Mouse (Mus musculus): ENCODE results near the gene Bcl2l11. TPM values are rescaled to one million over a fixed set of nuclear protein-coding genes. Genes with fewer than 3 reads are reported as not detected.
"Not testable (repeated sequence)": the region's sequence is repeated elsewhere in the genome, so short reads cannot be mapped to it uniquely, and the experiment has no call there.

The Bcl2l11 gene
- polyA plus RNA-seq, 1 experiment: 75.5 TPM

DNA sequence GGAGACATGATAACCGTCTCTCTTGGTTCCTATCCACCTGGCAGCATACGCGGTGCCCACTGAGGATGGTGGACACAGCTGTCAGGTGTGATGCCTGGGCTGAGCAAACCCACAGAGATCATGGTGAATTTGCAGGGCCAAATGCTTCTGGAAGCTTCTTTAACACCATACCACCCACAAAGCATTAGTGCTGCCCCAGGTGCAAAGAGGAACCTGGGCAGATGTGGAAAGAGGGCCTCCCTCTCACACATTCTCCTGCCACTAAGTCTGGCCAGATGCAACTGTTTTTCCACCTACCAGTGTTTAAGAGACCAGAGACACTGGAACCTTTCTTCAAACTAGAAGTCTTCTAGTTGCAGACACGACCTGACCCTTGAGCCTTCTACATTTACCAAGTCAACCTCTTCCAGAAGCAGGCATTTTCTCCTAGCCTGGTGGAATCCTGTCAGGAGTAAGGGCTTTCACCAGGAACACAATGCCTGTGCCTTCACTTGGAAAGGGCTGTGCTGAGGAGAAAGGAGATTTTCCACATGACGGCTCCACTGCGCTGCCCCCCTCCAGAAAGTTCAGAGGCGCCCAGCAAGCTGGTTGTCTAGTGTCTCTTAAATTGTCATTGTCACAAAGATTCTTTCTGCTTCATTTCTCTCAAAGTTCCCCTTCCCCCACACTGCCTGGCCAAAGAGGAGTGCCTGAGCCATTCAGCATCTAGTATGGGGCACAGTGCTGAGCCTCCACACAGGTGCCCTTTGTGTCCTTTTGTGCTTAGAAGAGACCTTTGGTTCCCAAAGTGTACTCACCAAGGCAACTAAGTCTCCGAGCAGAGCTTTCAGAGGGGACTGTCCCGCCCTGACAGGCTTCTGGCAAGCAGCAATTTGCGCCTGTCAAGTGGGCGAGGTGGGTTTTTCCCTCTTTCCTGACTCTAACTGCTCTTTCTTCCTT is 34.1 kb upstream of the Bcl2l11 start:
- H3K27ac ChIP-seq (ENCODE audit: insufficient read depth, low read length): no peak overlapping the region
- H3K4me1 ChIP-seq (ENCODE audit: control insufficient read depth, insufficient read depth, low read length): no peaks in the 10 kb centered on the region
- TF ChIP-seq CTCF (IDR thresholded peaks at IDR 0.05; ENCODE audit: low read depth, low read length): no peak
- no peak for TF ChIP-seq EP300 (IDR thresholded peaks at IDR 0.05; ENCODE audit: insufficient read depth, low read depth, low read length)
- no peak for TF ChIP-seq POLR2A (IDR thresholded peaks at IDR 0.05; ENCODE audit: insufficient read depth, low read length)

GRCm38 (mm10) chr2:128092451-128092850 is 33.4 kb upstream of the Bcl2l11 start:
- H3K9ac ChIP-seq (ENCODE audit: low read depth, poor library complexity, severe bottlenecking): no peak overlapping the region
- no peaks in the 10 kb centered on the region for H3K4me1 ChIP-seq (ENCODE audit: control insufficient read depth, insufficient read depth, low read length)
- no peaks in the 10 kb centered on the region for H3K27me3 ChIP-seq (ENCODE audit: control insufficient read depth, insufficient read depth, low read length, poor library complexity, severe bottlenecking)
- no peaks in the 10 kb centered on the region for H3K36me3 ChIP-seq (ENCODE audit: control insufficient read depth, insufficient read depth, low read length, poor library complexity, severe bottlenecking)
- H3K9me3 ChIP-seq (replicated peaks; ENCODE audit: control insufficient read depth, insufficient read depth, low read length, poor library complexity, severe bottlenecking): no peaks in the 10 kb centered on the region
- no peak for TF ChIP-seq CTCF (IDR thresholded peaks at IDR 0.05; ENCODE audit: low read depth, low read length)
- TF ChIP-seq POLR2A (IDR thresholded peaks at IDR 0.05; ENCODE audit: insufficient read depth, low read length): no peak
- TF ChIP-seq EP300 (IDR thresholded peaks at IDR 0.05; ENCODE audit: insufficient read depth, low read depth, low read length): no peak
- H3K4me3 ChIP-seq (ENCODE audit: low read depth, low read length): no peak overlapping the region
- no peak overlapping the region for H3K27ac ChIP-seq (ENCODE audit: insufficient read depth, low read length)

More for the DNA sequence above, 34.1 kb upstream of the Bcl2l11 start:
- Histone ChIP-seq H3K36me3 (ENCODE audit: control insufficient read depth, insufficient read depth, low read length, poor library complexity, severe bottlenecking) (no peaks in the 10 kb centered on the region), H3K4me3 (ENCODE audit: low read depth, low read length) (no peak overlapping the region), H3K9ac (ENCODE audit: low read depth, poor library complexity, severe bottlenecking) (no peak overlapping the region), H3K27me3 (ENCODE audit: control insufficient read depth, insufficient read depth, low read length, poor library complexity, severe bottlenecking) (no peaks in the 10 kb centered on the region), H3K9me3 (replicated peaks; ENCODE audit: control insufficient read depth, insufficient read depth, low read length, poor library complexity, severe bottlenecking) (no peaks in the 10 kb centered on the region)

- Histone ChIP-seq H3K27me3 (ENCODE audit: control insufficient read depth, insufficient read depth, low read length, poor library complexity, severe bottlenecking) (no peaks in the 10 kb centered on the region; the same call in 1 of the 2 replicates), H3K36me3 (ENCODE audit: control insufficient read depth, insufficient read depth, low read length, poor library complexity, severe bottlenecking) (no peaks in the 10 kb centered on the region), H3K9me3 (replicated peaks; ENCODE audit: control insufficient read depth, insufficient read depth, low read length, poor library complexity, severe bottlenecking) (no peaks in the 10 kb centered on the region), H3K9ac (ENCODE audit: low read depth, poor library complexity, severe bottlenecking) (no peak overlapping the region), H3K4me3 (ENCODE audit: low read depth, low read length) (no peak overlapping the region), H3K27ac (ENCODE audit: insufficient read depth, low read length) (no peak overlapping the region), H3K4me1 (ENCODE audit: control insufficient read depth, insufficient read depth, low read length) (no peaks in the 10 kb centered on the region)
- TF ChIP-seq CTCF (IDR thresholded peaks at IDR 0.05; ENCODE audit: low read depth, low read length) (no peak), POLR2A (IDR thresholded peaks at IDR 0.05; ENCODE audit: insufficient read depth, low read length) (no peak)
Observed at GRCm38 (mm10) chr2:128094196-128094595, 31.6 kb upstream of the Bcl2l11 start.

- Histone ChIP-seq H3K4me3 (ENCODE audit: low read depth, low read length) (no peak overlapping the region), H3K9ac (ENCODE audit: low read depth, poor library complexity, severe bottlenecking) (no peak overlapping the region), H3K27me3 (ENCODE audit: control insufficient read depth, insufficient read depth, low read length, poor library complexity, severe bottlenecking) (no peaks in the 10 kb centered on the region; the same call in 1 of the 2 replicates), H3K27ac (ENCODE audit: insufficient read depth, low read length) (no peak overlapping the region), H3K9me3 (replicated peaks; ENCODE audit: control insufficient read depth, insufficient read depth, low read length, poor library complexity, severe bottlenecking) (no peaks in the 10 kb centered on the region), H3K4me1 (ENCODE audit: control insufficient read depth, insufficient read depth, low read length) (no peaks in the 10 kb centered on the region), H3K36me3 (ENCODE audit: control insufficient read depth, insufficient read depth, low read length, poor library complexity, severe bottlenecking) (no peaks in the 10 kb centered on the region)
- TF ChIP-seq POLR2A (IDR thresholded peaks at IDR 0.05; ENCODE audit: insufficient read depth, low read length) (no peak), CTCF (IDR thresholded peaks at IDR 0.05; ENCODE audit: low read depth, low read length) (no peak), EP300 (IDR thresholded peaks at IDR 0.05; ENCODE audit: insufficient read depth, low read depth, low read length) (no peak)
Observed at GRCm38 (mm10) chr2:128094602-128095001, 31.2 kb upstream of the Bcl2l11 start.

DNA sequence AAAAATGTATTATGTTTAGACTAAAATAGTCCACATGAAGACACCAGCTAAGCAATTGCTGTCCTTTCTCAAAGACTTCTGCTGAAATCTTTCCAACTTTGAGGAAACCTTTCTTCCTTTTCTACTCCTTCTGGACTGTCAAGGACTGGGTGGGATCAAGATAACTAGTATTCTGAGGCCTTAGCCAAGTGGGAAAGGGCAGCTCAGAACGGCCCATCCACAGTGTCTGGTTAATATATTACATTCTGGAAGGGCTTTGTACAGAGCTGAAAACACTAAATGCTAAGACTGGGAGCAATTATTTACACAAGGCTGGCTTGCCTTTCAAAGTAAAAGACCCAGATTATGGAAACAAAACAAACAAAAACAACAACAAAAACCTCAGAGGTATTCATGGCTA is 30.6 kb upstream of the Bcl2l11 start:
- TF ChIP-seq POLR2A (IDR thresholded peaks at IDR 0.05; ENCODE audit: insufficient read depth, low read length): no peak
- TF ChIP-seq CTCF (IDR thresholded peaks at IDR 0.05; ENCODE audit: low read depth, low read length): no peak
- no peak for TF ChIP-seq EP300 (IDR thresholded peaks at IDR 0.05; ENCODE audit: insufficient read depth, low read depth, low read length)
- no peaks in the 10 kb centered on the region for H3K4me1 ChIP-seq (ENCODE audit: control insufficient read depth, insufficient read depth, low read length)
- no peaks in the 10 kb centered on the region; the same call in 1 of the 2 replicates for H3K27me3 ChIP-seq (ENCODE audit: control insufficient read depth, insufficient read depth, low read length, poor library complexity, severe bottlenecking)
- H3K4me3 ChIP-seq (ENCODE audit: low read depth, low read length): no peak overlapping the region
- no peaks in the 10 kb centered on the region for H3K9me3 ChIP-seq (replicated peaks; ENCODE audit: control insufficient read depth, insufficient read depth, low read length, poor library complexity, severe bottlenecking)
- H3K27ac ChIP-seq (ENCODE audit: insufficient read depth, low read length): no peak overlapping the region
- no peak overlapping the region for H3K9ac ChIP-seq (ENCODE audit: low read depth, poor library complexity, severe bottlenecking)
- no peaks in the 10 kb centered on the region for H3K36me3 ChIP-seq (ENCODE audit: control insufficient read depth, insufficient read depth, low read length, poor library complexity, severe bottlenecking)

GRCm38 (mm10) chr2:128096070-128096469 is 29.8 kb upstream of the Bcl2l11 start:
- Histone ChIP-seq H3K36me3 (ENCODE audit: control insufficient read depth, insufficient read depth, low read length, poor library complexity, severe bottlenecking) (no peaks in the 10 kb centered on the region), H3K4me3 (ENCODE audit: low read depth, low read length) (no peak overlapping the region), H3K27ac (ENCODE audit: insufficient read depth, low read length) (no peak overlapping the region), H3K9ac (ENCODE audit: low read depth, poor library complexity, severe bottlenecking) (no peak overlapping the region), H3K4me1 (ENCODE audit: control insufficient read depth, insufficient read depth, low read length) (no peaks in the 10 kb centered on the region), H3K27me3 (ENCODE audit: control insufficient read depth, insufficient read depth, low read length, poor library complexity, severe bottlenecking) (no peaks in the 10 kb centered on the region; the same call in 1 of the 2 replicates), H3K9me3 (replicated peaks; ENCODE audit: control insufficient read depth, insufficient read depth, low read length, poor library complexity, severe bottlenecking) (no peaks in the 10 kb centered on the region)
- TF ChIP-seq EP300 (IDR thresholded peaks at IDR 0.05; ENCODE audit: insufficient read depth, low read depth, low read length): no peak
- TF ChIP-seq POLR2A (IDR thresholded peaks at IDR 0.05; ENCODE audit: insufficient read depth, low read length): no peak
- no peak for TF ChIP-seq CTCF (IDR thresholded peaks at IDR 0.05; ENCODE audit: low read depth, low read length)

DNA sequence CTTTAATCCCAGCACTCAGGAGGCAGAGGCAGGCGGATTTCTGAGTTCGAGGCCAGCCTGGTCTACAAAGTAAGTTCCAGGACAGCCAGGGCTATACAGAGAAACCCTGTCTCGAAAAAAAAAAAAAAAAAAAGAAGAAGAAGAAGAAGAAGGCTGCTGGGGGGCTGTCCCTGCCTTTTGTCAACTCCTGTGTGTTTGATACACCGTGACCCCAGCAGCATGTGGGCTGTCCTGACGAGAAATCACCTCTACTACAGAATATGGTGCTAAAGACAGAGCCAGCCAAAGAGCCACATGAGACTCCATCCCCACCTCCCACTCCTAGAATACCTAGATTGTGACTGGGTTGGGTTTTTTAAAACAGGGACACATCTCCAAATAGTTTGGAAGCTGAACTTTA is 27.7 kb upstream of the Bcl2l11 start:
- not testable (repeated sequence) for H3K9ac ChIP-seq (ENCODE audit: low read depth, poor library complexity, severe bottlenecking); H3K27me3 ChIP-seq (ENCODE audit: control insufficient read depth, insufficient read depth, low read length, poor library complexity, severe bottlenecking); H3K27ac ChIP-seq (ENCODE audit: insufficient read depth, low read length); H3K4me1 ChIP-seq (ENCODE audit: control insufficient read depth, insufficient read depth, low read length); H3K4me3 ChIP-seq (ENCODE audit: low read depth, low read length); H3K36me3 ChIP-seq (ENCODE audit: control insufficient read depth, insufficient read depth, low read length, poor library complexity, severe bottlenecking); H3K9me3 ChIP-seq (replicated peaks; ENCODE audit: control insufficient read depth, insufficient read depth, low read length, poor library complexity, severe bottlenecking)
